ENCODE assay signal across 21 mouse cellular contexts in the genomic region with DNA sequence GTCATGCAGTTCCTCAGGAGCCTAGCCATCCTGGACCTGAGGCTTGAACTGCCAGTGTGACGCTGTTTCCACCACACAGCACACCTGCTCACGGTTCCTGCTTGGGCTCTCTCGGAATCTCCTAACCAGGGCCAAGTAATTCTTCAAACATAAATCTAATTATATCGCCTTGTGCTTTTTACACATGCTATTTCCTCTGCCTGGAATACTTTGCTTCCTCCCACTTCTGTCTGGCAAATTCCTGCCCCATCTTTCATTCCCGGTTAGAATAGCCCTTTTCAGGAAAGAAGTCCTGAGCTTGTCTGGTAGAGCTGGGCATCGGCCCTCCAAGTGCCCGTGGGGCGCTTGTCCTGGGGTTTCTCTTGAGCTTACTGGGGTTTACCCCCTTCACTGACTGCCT. TPM values are rescaled to one million over a fixed set of nuclear protein-coding genes. Genes with fewer than 3 reads are reported as not detected.
"Had no signal": no experiment of that assay in that cellular context is flagged by ENCODE, and none has a peak within 500 bp of the region (broad histone marks: within the 10 kb centered on the region; RNA-seq: fewer than 3 reads in every experiment).

No protein-coding gene starts in this region.

- H3K9me3 ChIP-seq: limb, embryonic 12.5 days; limb, embryonic 15.5 days; midbrain, embryonic 12.5 days; midbrain, embryonic 15.5 days; neural tube, embryonic 12.5 days; neural tube, embryonic 15.5 days had no signal

- H3K27me3 ChIP-seq: midbrain, embryonic 15.5 days had no signal

- H3K4me2 ChIP-seq: limb, embryonic 12.5 days; limb, embryonic 15.5 days; liver, embryonic 11.5 days; lung, embryonic 14.5 days; midbrain, embryonic 12.5 days; midbrain, embryonic 15.5 days; neural tube, embryonic 12.5 days; neural tube, embryonic 15.5 days had no signal

- H3K4me3 ChIP-seq: limb, embryonic 12.5 days; limb, embryonic 15.5 days; midbrain, embryonic 12.5 days; midbrain, embryonic 15.5 days; neural tube, embryonic 12.5 days; neural tube, embryonic 15.5 days had no signal

- H3K36me3 ChIP-seq: limb, embryonic 12.5 days; limb, embryonic 15.5 days; midbrain, embryonic 12.5 days; midbrain, embryonic 15.5 days; neural tube, embryonic 12.5 days; neural tube, embryonic 15.5 days had no signal

- H3K9ac ChIP-seq: limb, embryonic 12.5 days; limb, embryonic 15.5 days; liver, embryonic 14.5 days; liver, postnatal 0 days; lung, embryonic 14.5 days; midbrain, embryonic 12.5 days; midbrain, embryonic 15.5 days; neural tube, embryonic 12.5 days; neural tube, embryonic 15.5 days had no signal

- H3K27ac ChIP-seq: limb, embryonic 12.5 days; limb, embryonic 15.5 days; liver, embryonic 14.5 days; macrophage; midbrain, embryonic 12.5 days; midbrain, embryonic 15.5 days; neural tube, embryonic 12.5 days; neural tube, embryonic 15.5 days; stomach, postnatal 0 days had no signal

- DNase-seq: left cerebral cortex, postnatal 4 days; liver, postnatal 0 days; lung, embryonic 14.5 days; right cerebral cortex, adult 18-20 months; right cerebral cortex, postnatal 14 days; right cerebral cortex, postnatal 4 days; thymus, adult 2 months; thymus, postnatal 14 days had no signal

- ATAC-seq: inflammation-experienced regulatory T-cells, adult 6 months; intestine, embryonic 16.5 days; liver, postnatal 0 days; lung, postnatal 0 days; midbrain, embryonic 15.5 days had no signal

RNA-seq across cellular contexts. Expression of gene Sema5b, which starts 3.3 kb away (rescaled TPM):
- polyA plus RNA-seq: inflammation-experienced regulatory T-cells, adult 6 months; macrophage had no signal
